Mouse (Mus musculus): ENCODE data around the gene Ttc8.

Gene Ttc8

GRCm38 (mm10) chr12:99026291-99026690 is 105.9 kb downstream of the Ttc8 start:
- no peak for DNase-seq (ENCODE audit: low read depth, low spot score)

- DNase-seq (ENCODE audit: low read depth, low spot score) = no peak
Observed at GRCm38 (mm10) chr12:99028665-99029064, 108.3 kb downstream of the Ttc8 start.

GRCm38 (mm10) chr12:99030022-99030421 is 109.6 kb downstream of the Ttc8 start:
- DNase-seq (ENCODE audit: low read depth, low spot score) = no peak
